Mouse (Mus musculus) erythroblast, embryonic 14.5 days (primary cell): Measurements from ENCODE around the gene Tmem140.

Experiments used
- GATA1 ChIP-seq: IDR thresholded peaks from 2 replicates; pipeline ENCODE4 v1.6.1; 2012; ENCODE audit warnings: low read length, inconsistent platforms, mixed read lengths
- TAL1 ChIP-seq: IDR thresholded peaks from 3 replicates; pipeline ENCODE4 v1.6.1; 2012; ENCODE audit warnings: low read length, inconsistent platforms, mixed read lengths

GRCm38 (mm10) chr6:34870136-34870535 is 7.2 kb downstream of the Tmem140 start:
- TF ChIP-seq GATA1: no peak
- TF ChIP-seq TAL1: no peak
